Mouse (Mus musculus) skeletal muscle tissue, postnatal 0 days (tissue): ENCODE results near the gene Vmn2r1. TPM values are rescaled to one million over a fixed set of nuclear protein-coding genes. Genes with fewer than 3 reads are reported as not detected.

Source experiments
- polyA plus RNA-seq: library from polyadenylated mRNA; unstranded; fragments of >200 nt; fragmentation: Nextera tagmentation; extraction: Ambion mirVana; gene quantifications from 2 replicates; pipeline ENCODE4 v1.2.1, GENCODE M21; 2015

Gene Vmn2r1
- 0.03 and 0.04 TPM in 2 replicates for polyA plus RNA-seq

DNA sequence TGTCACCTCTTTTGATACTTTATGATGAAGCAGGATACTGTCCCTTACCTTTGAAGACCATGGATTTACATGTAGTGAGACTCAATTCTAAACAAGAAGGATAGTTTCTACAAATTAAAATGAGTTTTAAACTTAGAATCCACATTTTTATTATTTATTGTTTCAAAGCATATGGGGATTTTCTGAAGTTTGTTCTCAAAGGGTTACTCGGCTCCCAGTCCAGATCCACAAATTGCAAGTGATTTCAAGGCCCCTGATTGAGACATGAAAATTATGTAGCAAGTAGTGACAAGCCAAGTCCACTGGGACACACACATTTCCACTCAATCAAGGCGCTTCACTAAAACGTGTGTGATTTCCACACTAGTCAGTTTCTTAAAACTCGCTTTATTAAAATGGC lies at the start of gene Vmn2r1:
Vmn2r1 (plus strand) TSS at position 301 of the 400 bp plus-strand sequence.

DNA sequence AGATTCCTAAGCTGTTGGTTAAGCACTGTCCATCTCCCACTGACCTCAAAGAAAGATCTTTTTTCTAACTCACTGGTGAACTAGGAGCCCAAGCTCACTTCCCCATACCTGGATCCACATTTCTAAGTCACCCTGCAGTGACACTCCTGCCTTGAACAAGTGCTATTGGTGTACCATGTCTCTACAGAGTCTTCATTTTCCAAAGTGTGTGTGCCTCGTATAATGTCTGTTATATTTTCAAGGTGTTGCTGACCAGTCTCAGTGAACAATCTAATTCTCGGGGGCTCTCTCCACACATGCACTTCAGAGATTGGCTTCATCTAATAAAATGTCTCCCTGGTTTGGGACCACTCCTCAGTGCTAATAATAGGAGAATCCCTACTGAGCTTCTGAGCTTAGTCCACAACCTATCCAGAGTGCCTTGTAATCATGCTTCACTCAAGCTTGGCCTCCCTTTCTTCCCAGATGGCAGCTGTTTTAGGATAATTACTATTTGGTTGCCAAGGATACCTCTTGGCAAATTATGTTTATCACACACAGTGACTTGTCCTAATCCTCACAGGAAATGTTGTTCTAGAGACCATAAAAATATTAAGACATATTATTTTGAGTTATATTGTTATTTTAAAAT lies 60.6 kb downstream of the Vmn2r1 start, which contains the start of gene Vmn2r2:
Vmn2r2 (minus strand) TSS at position 51 of the 631 bp plus-strand sequence.

Other genes with a start within 250 kb of the Vmn2r1 start
- gene Plch1, start 182.1 kb upstream of the Vmn2r1 start, polyA plus RNA-seq, result 0.05 TPM in 1 of 2 replicates, not detected in the other
- 4.1 and 6.0 TPM in 2 replicates for gene E130311K13Rik, start 152.1 kb upstream of the Vmn2r1 start, polyA plus RNA-seq
- gene Slc33a1, start 116.8 kb upstream of the Vmn2r1 start, polyA plus RNA-seq, result 7.4 and 9.1 TPM in 2 replicates
- 15.4 and 15.6 TPM in 2 replicates for gene Gmps, start 105.4 kb upstream of the Vmn2r1 start, polyA plus RNA-seq
- gene Vmn2r2, start 60.4 kb downstream of the Vmn2r1 start, polyA plus RNA-seq, result not detected in 2 replicates
- gene Vmn2r3, start 208.2 kb downstream of the Vmn2r1 start, polyA plus RNA-seq, result not detected in 2 replicates